Mouse (Mus musculus) right cerebral cortex, adult 18-20 months (tissue): ENCODE data around the gene Calm5.
A peak's percentile ranks its signal among the peaks of the same experiment; 100 is the strongest.
"Not testable (repeated sequence)": the region's sequence is repeated elsewhere in the genome, so short reads cannot be mapped to it uniquely, and the experiment has no call there.

Source experiments
- DNase-seq: peaks from one replicate; pipeline ENCODE4 v3.0.0; 2022; ENCODE audit warnings: mixed read lengths

Gene Calm5

GRCm38 (mm10) chr13:3866355-3867052 lies 12.5 kb downstream of the Calm5 start:
- no peak for DNase-seq

- no peak for DNase-seq
These were observed 13.2 kb downstream of the Calm5 start for GRCm38 (mm10) chr13:3867158-3867557.

GRCm38 (mm10) chr13:3869901-3870300 lies 15.9 kb downstream of the Calm5 start:
- no peak for DNase-seq

GRCm38 (mm10) chr13:3872832-3873231 lies 18.9 kb downstream of the Calm5 start:
- no peak for DNase-seq

- DNase-seq: no peak
These were observed 22.5 kb downstream of the Calm5 start for GRCm38 (mm10) chr13:3876448-3876847.

- DNase-seq: no peak
These were observed 23.2 kb downstream of the Calm5 start for GRCm38 (mm10) chr13:3877185-3877584.

GRCm38 (mm10) chr13:3877679-3878220 lies 23.8 kb downstream of the Calm5 start:
- no peak for DNase-seq

GRCm38 (mm10) chr13:3886663-3887062 lies 32.7 kb downstream of the Calm5 start:
- DNase-seq: no peak

- no peak for DNase-seq
These were observed 35.1 kb downstream of the Calm5 start for GRCm38 (mm10) chr13:3889111-3889510.

GRCm38 (mm10) chr13:3890061-3890460 lies 36.1 kb downstream of the Calm5 start:
- no peak for DNase-seq

GRCm38 (mm10) chr13:3891479-3892087 lies 37.6 kb downstream of the Calm5 start:
- DNase-seq: peak; percentile 43

GRCm38 (mm10) chr13:3892601-3893000 lies 38.6 kb downstream of the Calm5 start:
- DNase-seq: no peak

- DNase-seq: peak; percentile 92
These were observed 39.3 kb downstream of the Calm5 start for GRCm38 (mm10) chr13:3893126-3893734.

GRCm38 (mm10) chr13:3894549-3894948 lies 40.6 kb downstream of the Calm5 start:
- DNase-seq: no peak

- DNase-seq: no peak
These were observed 41.5 kb downstream of the Calm5 start for GRCm38 (mm10) chr13:3895397-3895980.

GRCm38 (mm10) chr13:3896032-3896431 lies 42.1 kb downstream of the Calm5 start:
- no peak for DNase-seq

GRCm38 (mm10) chr13:3896913-3897312 lies 42.9 kb downstream of the Calm5 start:
- peak; percentile 74 for DNase-seq

- DNase-seq: not testable (repeated sequence)
These were observed 44.2 kb downstream of the Calm5 start for GRCm38 (mm10) chr13:3898202-3898601.

GRCm38 (mm10) chr13:3899301-3899700 lies 45.3 kb downstream of the Calm5 start:
- no peak for DNase-seq
